Mouse (Mus musculus): ENCODE data around the gene Mrps31. TPM values are rescaled to one million over a fixed set of nuclear protein-coding genes. Genes with fewer than 3 reads are reported as not detected.
A peak's percentile ranks its signal among the peaks of the same experiment; 100 is the strongest.

Mrps31 gene
- 73.0 and 78.7 TPM in 2 replicates for polyA plus RNA-seq (2015; fragmentation: Nextera tagmentation; extraction: Ambion mirVana)

- peak; percentile 82 for ATAC-seq
- H3K4me3 ChIP-seq (ENCODE audit: low read length) = peak within 1 kb of the TSS; percentile 96
- H3K27me3 ChIP-seq (replicated peaks; ENCODE audit: control insufficient read depth, insufficient read depth, low read length) = no peaks in the 10 kb centered on the region
- peak within 1 kb of the TSS; percentile 96 for H3K9ac ChIP-seq (ENCODE audit: low read depth, low read length)
- H3K4me2 ChIP-seq (ENCODE audit: low read depth, low read length) = peak within 1 kb of the TSS; percentile 83
- peaks cover 2% of the 10 kb centered on the region; the same call in 1 of the 2 replicates for H3K36me3 ChIP-seq (ENCODE audit: control insufficient read depth, insufficient read depth, low read length)
- H3K27ac ChIP-seq (ENCODE audit: low read length) = peak within 1 kb of the TSS; percentile 90
- 0% methylated on average over 25 of the region's 25 CpGs for WGBS
- no peaks in the 10 kb centered on the region for H3K9me3 ChIP-seq (ENCODE audit: control insufficient read depth, low read length)
- H3K4me1 ChIP-seq (ENCODE audit: control insufficient read depth, insufficient read depth, low read length) = peaks cover 9% of the 10 kb centered on the region
Observed at GRCm38 (mm10) chr8:22411282-22411702, at the start of gene Mrps31. Gene Mrps31 (plus strand): TSS chr8:22411361.

- no peaks in the 10 kb centered on the region for H3K27me3 ChIP-seq (replicated peaks; ENCODE audit: control insufficient read depth, insufficient read depth, low read length)
- H3K4me1 ChIP-seq (ENCODE audit: control insufficient read depth, insufficient read depth, low read length) = no peaks in the 10 kb centered on the region
- no peak overlapping the region for H3K4me2 ChIP-seq (ENCODE audit: low read depth, low read length)
- H3K4me3 ChIP-seq (ENCODE audit: low read length) = no peak overlapping the region
- no peaks in the 10 kb centered on the region for H3K9me3 ChIP-seq (ENCODE audit: control insufficient read depth, low read length)
- no peak overlapping the region for H3K27ac ChIP-seq (ENCODE audit: low read length)
- H3K9ac ChIP-seq (ENCODE audit: low read depth, low read length) = no peak overlapping the region
- 87% methylated on average over 5 of the region's 5 CpGs for WGBS
- no peak for ATAC-seq
- H3K36me3 ChIP-seq (ENCODE audit: control insufficient read depth, insufficient read depth, low read length) = peaks cover 18% of the 10 kb centered on the region
Observed at GRCm38 (mm10) chr8:22376311-22376710, 34.9 kb upstream of the Mrps31 start.

DNA sequence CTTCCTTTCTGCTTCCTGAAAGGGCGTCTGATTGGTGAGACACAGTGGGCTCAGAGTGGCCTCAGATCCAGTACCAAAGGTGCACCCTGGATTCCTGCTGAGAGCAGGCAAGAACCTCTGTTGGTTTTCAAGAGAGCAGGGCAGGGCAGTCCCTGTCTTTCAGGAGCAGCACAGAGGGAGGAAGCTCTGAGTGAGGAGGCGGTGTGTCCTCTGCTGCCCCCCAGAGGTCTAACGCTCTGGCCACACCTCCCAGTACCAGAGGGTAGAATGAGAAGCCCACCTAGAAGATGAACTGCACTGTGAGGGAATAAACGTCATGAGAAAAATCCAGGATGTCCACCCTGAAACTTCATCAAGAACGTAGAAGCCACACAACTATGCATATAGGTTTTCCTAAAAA, 34.3 kb upstream of the Mrps31 start:
- 48% methylated on average over 5 of the region's 5 CpGs for WGBS
- peak; percentile 79 for ATAC-seq
- Histone ChIP-seq H3K36me3 (ENCODE audit: control insufficient read depth, insufficient read depth, low read length) (peaks cover 23% of the 10 kb centered on the region), H3K27me3 (replicated peaks; ENCODE audit: control insufficient read depth, insufficient read depth, low read length) (no peaks in the 10 kb centered on the region), H3K4me3 (ENCODE audit: low read length) (no peak overlapping the region), H3K4me1 (ENCODE audit: control insufficient read depth, insufficient read depth, low read length) (no peaks in the 10 kb centered on the region), H3K4me2 (ENCODE audit: low read depth, low read length) (no peak overlapping the region), H3K9ac (ENCODE audit: low read depth, low read length) (no peak overlapping the region), H3K27ac (ENCODE audit: low read length) (no peak overlapping the region), H3K9me3 (ENCODE audit: control insufficient read depth, low read length) (no peaks in the 10 kb centered on the region)

DNA sequence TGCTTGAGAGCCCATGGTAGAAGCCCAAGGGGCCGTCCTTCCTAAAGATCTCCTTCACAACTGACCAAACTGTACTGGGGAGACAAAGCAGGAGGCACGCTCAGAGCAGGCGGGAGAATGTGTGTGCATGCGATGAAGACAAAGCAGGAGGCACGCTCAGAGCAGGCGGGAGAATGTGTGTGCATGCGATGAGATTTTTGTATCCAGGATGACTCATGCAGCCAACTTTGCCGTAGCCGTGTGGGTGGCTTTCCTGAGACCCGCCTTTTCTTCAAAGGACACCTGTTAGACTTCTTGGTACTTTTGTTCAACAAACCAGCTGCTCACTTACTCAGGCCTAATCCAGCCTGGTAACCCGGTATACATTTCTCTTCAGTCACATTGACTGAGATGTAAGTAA, 30.2 kb upstream of the Mrps31 start:
- H3K4me2 ChIP-seq (ENCODE audit: low read depth, low read length) = no peak overlapping the region
- H3K27me3 ChIP-seq (replicated peaks; ENCODE audit: control insufficient read depth, insufficient read depth, low read length) = no peaks in the 10 kb centered on the region
- WGBS = 89% methylated on average over 11 of the region's 11 CpGs
- no peaks in the 10 kb centered on the region for H3K9me3 ChIP-seq (ENCODE audit: control insufficient read depth, low read length)
- no peak overlapping the region for H3K27ac ChIP-seq (ENCODE audit: low read length)
- no peak for ATAC-seq
- H3K4me1 ChIP-seq (ENCODE audit: control insufficient read depth, insufficient read depth, low read length) = no peaks in the 10 kb centered on the region
- H3K9ac ChIP-seq (ENCODE audit: low read depth, low read length) = no peak overlapping the region
- H3K4me3 ChIP-seq (ENCODE audit: low read length) = no peak overlapping the region
- H3K36me3 ChIP-seq (ENCODE audit: control insufficient read depth, insufficient read depth, low read length) = peaks cover 35% of the 10 kb centered on the region

DNA sequence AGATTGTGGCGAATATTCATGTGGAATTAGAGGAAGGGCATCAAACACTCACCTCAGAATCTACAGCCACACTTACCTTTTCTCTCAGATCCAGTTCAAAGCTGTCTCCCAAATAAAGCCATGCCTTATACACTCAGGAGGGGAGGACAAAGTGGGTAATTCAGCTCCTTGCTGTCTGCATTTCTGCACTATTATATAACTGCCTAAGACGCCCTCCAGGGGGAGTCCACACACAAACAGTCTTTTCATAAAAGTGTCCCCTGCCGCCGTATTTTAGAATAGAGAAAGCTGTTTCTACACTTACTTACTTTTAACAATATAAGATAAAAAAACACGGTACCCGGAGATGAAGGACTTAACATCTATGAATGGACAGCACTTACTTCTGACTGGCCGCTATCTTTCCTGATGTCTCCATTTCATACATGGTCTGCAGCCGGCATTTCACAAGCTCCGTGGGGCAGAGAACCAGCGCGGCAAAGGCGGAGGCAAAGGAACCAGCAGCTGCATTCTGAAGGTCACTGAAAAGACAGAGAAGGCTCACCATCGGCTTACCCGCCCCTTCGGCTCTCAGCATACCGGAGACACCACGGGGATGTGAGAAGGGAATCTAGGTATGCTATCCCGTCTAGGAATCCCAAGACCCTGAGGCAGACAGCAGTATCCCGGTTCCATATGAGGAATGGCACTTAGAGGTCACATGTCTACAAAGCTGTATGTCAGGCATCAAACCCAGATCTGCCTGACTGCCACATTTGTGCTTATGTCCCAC, 28.2 kb upstream of the Mrps31 start:
- Histone ChIP-seq H3K9ac (ENCODE audit: low read depth, low read length) (no peak overlapping the region), H3K4me3 (ENCODE audit: low read length) (no peak overlapping the region), H3K36me3 (ENCODE audit: control insufficient read depth, insufficient read depth, low read length) (peaks cover 35% of the 10 kb centered on the region), H3K4me1 (ENCODE audit: control insufficient read depth, insufficient read depth, low read length) (no peaks in the 10 kb centered on the region), H3K4me2 (ENCODE audit: low read depth, low read length) (no peak overlapping the region), H3K9me3 (ENCODE audit: control insufficient read depth, low read length) (no peaks in the 10 kb centered on the region), H3K27me3 (replicated peaks; ENCODE audit: control insufficient read depth, insufficient read depth, low read length) (no peaks in the 10 kb centered on the region), H3K27ac (ENCODE audit: low read length) (no peak overlapping the region)
- no peak for ATAC-seq
- WGBS = 86% methylated on average over 19 of the region's 19 CpGs

- Histone ChIP-seq H3K9ac (ENCODE audit: low read depth, low read length) (no peak overlapping the region), H3K4me2 (ENCODE audit: low read depth, low read length) (no peak overlapping the region), H3K36me3 (ENCODE audit: control insufficient read depth, insufficient read depth, low read length) (peaks cover 46% of the 10 kb centered on the region), H3K4me3 (ENCODE audit: low read length) (no peak overlapping the region), H3K27me3 (replicated peaks; ENCODE audit: control insufficient read depth, insufficient read depth, low read length) (no peaks in the 10 kb centered on the region), H3K4me1 (ENCODE audit: control insufficient read depth, insufficient read depth, low read length) (peaks cover 6% of the 10 kb centered on the region), H3K27ac (ENCODE audit: low read length) (no peak overlapping the region), H3K9me3 (ENCODE audit: control insufficient read depth, low read length) (no peaks in the 10 kb centered on the region)
- 86% methylated on average over 6 of the region's 6 CpGs for WGBS
- ATAC-seq = no peak
Observed at GRCm38 (mm10) chr8:22385158-22385557, 26.0 kb upstream of the Mrps31 start.

DNA sequence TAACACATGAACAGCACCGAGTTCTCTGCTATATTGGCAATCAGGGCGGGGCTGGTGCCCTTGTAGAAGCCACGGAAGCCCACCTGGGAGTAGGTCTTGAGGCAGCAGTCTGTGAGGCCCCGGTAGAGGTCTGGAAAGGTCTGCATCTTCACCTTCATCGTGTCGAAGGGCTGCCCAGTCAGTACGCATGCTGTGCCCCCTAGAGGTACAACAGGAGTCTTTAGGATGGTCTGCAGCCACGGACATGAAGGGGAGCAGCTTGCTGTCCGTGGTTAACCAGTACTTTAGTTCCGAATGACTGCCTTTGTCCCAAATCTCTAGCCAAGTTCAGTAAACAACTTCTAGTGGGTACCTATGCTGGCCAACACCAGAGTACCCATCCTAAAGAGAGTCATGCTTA, 21.3 kb upstream of the Mrps31 start:
- H3K4me1 ChIP-seq (ENCODE audit: control insufficient read depth, insufficient read depth, low read length) = peaks cover 15% of the 10 kb centered on the region
- no peak for ATAC-seq
- H3K4me3 ChIP-seq (ENCODE audit: low read length) = no peak overlapping the region
- no peaks in the 10 kb centered on the region for H3K9me3 ChIP-seq (ENCODE audit: control insufficient read depth, low read length)
- H3K4me2 ChIP-seq (ENCODE audit: low read depth, low read length) = peak overlapping the region; percentile 35
- peak overlapping the region; percentile 33; the same call in 1 of the 2 replicates for H3K9ac ChIP-seq (ENCODE audit: low read depth, low read length)
- H3K36me3 ChIP-seq (ENCODE audit: control insufficient read depth, insufficient read depth, low read length) = peaks cover 25% of the 10 kb centered on the region
- no peaks in the 10 kb centered on the region for H3K27me3 ChIP-seq (replicated peaks; ENCODE audit: control insufficient read depth, insufficient read depth, low read length)
- peak overlapping the region; percentile 90 for H3K27ac ChIP-seq (ENCODE audit: low read length)
- WGBS = 74% methylated on average over 10 of the region's 10 CpGs

DNA sequence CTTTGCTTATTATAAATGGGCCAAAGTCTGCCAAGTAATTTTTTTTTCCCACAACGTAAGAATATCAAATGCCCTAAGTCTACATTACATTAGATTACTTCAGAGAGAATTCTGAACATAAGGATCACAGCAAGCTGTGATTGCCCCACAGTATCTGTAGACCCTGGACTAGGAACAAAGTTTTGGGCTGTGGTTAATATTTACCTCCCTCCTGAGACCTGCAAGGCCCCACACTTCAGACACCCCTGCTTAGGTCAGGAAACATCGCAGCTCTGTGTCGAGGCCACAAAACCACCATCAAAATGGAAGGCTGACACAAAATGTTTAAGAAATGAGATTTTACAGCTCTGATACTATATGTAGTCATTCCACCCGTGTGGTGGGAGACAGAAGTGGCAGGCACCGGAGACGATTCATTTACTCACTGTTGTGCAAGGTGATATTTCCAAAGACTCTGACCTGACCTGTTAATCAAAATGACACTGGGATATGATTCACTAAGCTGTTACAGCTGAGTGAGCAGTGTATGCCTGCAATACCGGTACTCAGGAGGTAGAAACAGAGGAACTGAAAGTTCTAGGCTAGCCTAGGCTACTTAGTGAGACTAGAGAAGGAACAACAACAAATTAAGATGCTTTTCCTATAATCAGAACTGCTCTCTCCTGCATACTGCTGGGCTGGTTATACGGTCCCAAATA, 20.2 kb upstream of the Mrps31 start:
- Histone ChIP-seq H3K27ac (ENCODE audit: low read length) (peak overlapping the region; percentile 85), H3K9ac (ENCODE audit: low read depth, low read length) (peak overlapping the region; percentile 48; the same call in 1 of the 2 replicates), H3K27me3 (replicated peaks; ENCODE audit: control insufficient read depth, insufficient read depth, low read length) (no peaks in the 10 kb centered on the region), H3K4me3 (ENCODE audit: low read length) (no peak overlapping the region), H3K9me3 (ENCODE audit: control insufficient read depth, low read length) (no peaks in the 10 kb centered on the region), H3K4me1 (ENCODE audit: control insufficient read depth, insufficient read depth, low read length) (peaks cover 15% of the 10 kb centered on the region), H3K36me3 (ENCODE audit: control insufficient read depth, insufficient read depth, low read length) (peaks cover 22% of the 10 kb centered on the region), H3K4me2 (ENCODE audit: low read depth, low read length) (no peak overlapping the region)
- 62% methylated on average over 8 of the region's 8 CpGs for WGBS
- peak; percentile 94 for ATAC-seq

GRCm38 (mm10) chr8:22394471-22394870, 16.7 kb upstream of the Mrps31 start:
- H3K36me3 ChIP-seq (ENCODE audit: control insufficient read depth, insufficient read depth, low read length) = peaks cover 3% of the 10 kb centered on the region
- H3K9me3 ChIP-seq (ENCODE audit: control insufficient read depth, low read length) = no peaks in the 10 kb centered on the region
- H3K4me3 ChIP-seq (ENCODE audit: low read length) = peak overlapping the region; percentile 3; the same call in 1 of the 2 replicates
- 0 out of 2 replicates have a peak overlapping the region, but pooled peaks have one; percentile 34 for H3K9ac ChIP-seq (ENCODE audit: low read depth, low read length)
- ATAC-seq = peak; percentile 39
- peak overlapping the region; percentile 8 for H3K4me2 ChIP-seq (ENCODE audit: low read depth, low read length)
- H3K27ac ChIP-seq (ENCODE audit: low read length) = peak overlapping the region; percentile 82
- H3K4me1 ChIP-seq (ENCODE audit: control insufficient read depth, insufficient read depth, low read length) = peaks cover 21% of the 10 kb centered on the region
- WGBS = 56% methylated on average over 4 of the region's 4 CpGs
- no peaks in the 10 kb centered on the region for H3K27me3 ChIP-seq (replicated peaks; ENCODE audit: control insufficient read depth, insufficient read depth, low read length)

Measured in intestine, embryonic 16.5 days (tissue).